Mouse (Mus musculus) left cerebral cortex, adult 18-20 months (tissue): Measurements from ENCODE around the gene Trmt10c. TPM values are rescaled to one million over a fixed set of nuclear protein-coding genes. Genes with fewer than 3 reads are reported as not detected.
"Not testable (repeated sequence)": the region's sequence is repeated elsewhere in the genome, so short reads cannot be mapped to it uniquely, and the experiment has no call there.

Source experiments
- DNase-seq, 2 experiments: peaks; one replicate each; pipeline ENCODE4 v3.0.0; 2021 to 2022; ENCODE audit warnings: low spot score in 2 of 2, mixed read lengths in 1 of 2
- microRNA-seq, 2 experiments: library from miRNA; unstranded; fragments of <30 nt; microRNA quantifications; one replicate each; pipeline ENCODE4 v1.2.0; 2021
- total RNA-seq, 2 experiments: library from RNA; stranded (reverse); gene quantifications; 2 replicates each; pipeline ENCODE4 v1.2.3; 2021

Trmt10c gene
- total RNA-seq, 2 experiments from 2014 or later: 10.9 to 11.0 TPM

DNA sequence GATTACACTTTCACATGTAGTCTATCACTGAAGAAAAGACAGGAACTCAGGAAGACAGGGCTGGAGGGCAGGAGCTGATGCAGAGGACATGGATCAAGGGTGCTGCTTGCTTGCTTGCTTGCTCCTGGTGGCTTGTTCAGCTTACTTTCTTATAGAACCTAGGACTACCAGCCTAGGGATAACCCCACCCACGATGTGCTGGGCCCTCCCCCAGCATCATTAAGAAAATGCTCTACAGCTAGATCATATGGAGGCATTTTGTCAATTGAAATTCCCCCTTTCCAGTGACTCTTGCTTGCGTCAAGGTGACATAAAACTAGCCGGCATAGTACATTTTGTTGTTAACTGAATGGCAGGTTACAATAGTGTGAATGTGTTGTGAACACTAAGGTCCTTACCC, 18.3 kb upstream of the Trmt10c start:
- no peak for DNase-seq

DNA sequence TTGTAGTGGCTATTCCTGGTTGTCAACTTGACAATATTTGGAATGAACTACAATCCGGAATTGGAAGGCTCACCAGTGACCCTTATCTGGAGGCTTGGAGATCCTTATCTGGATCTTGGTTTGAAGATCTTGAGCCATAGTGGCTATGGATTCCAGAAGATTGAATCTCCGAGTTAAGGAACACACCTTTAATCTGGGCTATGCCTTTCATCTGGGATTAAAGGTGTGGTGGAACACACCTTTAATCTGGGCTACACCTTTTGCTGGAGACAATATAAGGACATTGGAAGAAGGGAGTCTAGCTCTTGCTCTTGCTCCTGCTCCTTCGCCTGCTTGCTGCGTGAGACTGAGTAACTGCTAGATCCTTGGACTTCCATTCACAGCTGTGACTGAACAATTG, 10.4 kb upstream of the Trmt10c start, which contains the start of gene Senp7:
TSS of gene Senp7 (plus strand) at position 301 of the 400 bp plus-strand sequence.
- DNase-seq: not testable (repeated sequence)

DNA sequence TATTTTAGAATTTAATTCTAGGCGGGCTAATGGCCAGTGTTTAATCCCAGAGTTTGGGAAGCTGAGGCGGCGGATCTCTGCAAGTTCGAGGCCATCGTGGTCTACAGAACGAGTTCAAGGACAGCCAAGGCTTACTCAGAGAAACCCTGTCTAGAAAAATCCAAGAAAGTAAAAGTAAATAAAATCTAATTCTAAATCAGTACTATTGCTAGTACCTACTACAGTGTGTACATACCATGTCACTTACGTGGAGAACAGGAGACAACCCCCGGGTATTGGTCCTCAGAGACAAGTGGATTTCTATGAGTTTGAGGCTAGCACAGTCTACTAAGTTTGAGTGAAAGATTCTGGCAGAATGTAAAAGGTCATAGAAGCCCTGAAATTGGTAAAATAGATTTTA, 471 bp upstream of the Trmt10c start:
- DNase-seq: no peak

DNA sequence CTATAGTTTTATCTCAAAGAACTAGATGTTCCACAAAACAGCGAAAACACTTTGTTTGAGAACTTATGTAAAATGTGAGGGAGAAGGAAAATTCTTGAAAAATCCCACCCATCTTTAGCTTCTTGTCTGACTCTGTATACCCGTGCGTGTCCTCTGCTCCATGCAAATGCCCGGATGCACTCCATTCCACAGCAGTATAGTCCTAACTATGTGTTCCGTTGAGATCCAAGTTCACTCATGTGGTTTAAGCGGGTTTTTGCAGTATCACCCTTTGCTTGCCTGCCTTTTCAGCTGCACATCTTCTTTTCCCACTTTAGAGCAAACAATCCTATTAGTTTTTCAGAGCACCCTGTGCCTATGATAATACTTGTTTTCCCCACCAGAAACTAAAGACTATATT, 1.1 kb downstream of the Trmt10c start:
- no peak for DNase-seq

DNA sequence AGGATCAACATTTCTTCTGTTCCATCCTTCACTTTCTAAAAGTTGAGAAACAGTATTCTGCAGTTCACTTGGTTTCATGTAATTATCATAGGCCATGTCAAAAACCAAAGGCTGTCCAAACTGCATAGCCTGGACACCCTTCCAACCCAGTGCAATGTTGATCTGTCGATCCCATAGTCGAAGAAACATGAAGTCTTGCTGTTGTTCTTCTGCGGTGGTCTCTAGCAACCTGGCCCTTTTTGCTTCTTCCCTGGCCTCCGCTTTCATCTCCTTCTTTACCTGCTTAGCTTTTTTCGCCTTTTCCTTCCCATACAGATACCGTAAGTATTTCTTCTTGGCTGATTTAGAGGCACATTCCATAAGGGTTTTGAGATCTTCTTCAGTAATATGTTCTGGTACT, 3.1 kb downstream of the Trmt10c start:
- DNase-seq: no peak

DNA sequence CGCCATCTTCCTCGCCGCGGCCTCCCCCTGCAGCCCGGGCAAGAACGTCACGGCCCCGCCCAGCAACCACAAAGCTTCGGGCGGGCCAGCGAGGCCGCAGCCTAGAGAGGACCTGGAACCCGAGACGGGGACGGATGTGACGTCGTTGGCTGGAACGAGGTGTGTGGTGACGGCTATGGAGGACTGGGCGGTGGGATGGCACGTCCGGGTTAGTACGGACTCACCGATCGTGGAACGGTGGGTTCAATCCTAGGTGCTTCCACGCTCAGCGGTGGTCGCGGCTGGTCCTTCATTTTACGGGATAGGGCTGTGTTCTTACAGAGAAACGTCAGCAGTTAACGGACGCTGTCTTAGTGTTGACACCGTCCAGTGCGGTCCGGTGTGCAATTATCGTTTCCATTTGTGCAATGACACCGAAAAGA, 7.9 kb downstream of the Trmt10c start, which contains the start of gene Pcnp:
TSS of gene Pcnp (minus strand) at position 79 of the 422 bp plus-strand sequence.
- DNase-seq: peak; percentile 99

DNA sequence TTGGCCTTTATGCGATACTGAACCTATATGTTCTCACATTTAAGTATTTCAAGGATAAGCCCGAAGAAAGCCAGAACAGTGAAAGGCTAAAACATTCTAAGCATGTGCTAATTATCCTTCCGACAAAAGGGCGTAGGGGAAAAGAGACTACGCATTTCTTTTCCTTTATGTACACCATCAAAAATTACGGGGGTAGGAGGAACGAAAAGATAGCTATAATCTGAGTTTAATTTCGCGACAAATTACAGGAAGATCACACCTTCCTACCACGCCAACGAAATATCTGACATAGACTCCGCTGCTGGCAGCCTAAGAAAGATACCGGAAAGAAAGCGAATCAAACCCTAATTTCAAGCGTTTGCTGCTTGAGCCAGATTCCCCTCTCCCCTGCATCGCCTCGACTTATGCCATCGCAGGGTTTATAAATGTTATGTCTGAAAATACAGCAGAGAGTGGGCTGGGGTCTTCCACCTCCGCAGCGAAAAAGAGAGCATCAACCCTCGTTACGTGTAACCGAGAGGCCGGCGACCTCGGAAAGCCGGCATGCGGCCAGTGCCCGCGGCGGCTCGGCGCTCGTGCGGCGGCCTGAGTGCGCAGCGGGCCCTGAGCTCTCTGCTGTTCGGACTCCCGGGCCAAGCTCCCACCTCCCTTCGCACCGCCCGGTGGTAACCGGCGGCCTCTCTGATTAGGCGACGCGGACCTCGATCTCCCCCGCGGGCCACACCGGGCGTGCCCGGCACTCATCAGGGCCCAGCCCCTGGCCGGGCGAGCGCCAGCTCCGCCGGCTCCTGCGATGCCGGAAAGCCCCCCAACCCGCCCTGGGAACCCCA, 8.7 kb downstream of the Trmt10c start:
- DNase-seq: no peak

DNA sequence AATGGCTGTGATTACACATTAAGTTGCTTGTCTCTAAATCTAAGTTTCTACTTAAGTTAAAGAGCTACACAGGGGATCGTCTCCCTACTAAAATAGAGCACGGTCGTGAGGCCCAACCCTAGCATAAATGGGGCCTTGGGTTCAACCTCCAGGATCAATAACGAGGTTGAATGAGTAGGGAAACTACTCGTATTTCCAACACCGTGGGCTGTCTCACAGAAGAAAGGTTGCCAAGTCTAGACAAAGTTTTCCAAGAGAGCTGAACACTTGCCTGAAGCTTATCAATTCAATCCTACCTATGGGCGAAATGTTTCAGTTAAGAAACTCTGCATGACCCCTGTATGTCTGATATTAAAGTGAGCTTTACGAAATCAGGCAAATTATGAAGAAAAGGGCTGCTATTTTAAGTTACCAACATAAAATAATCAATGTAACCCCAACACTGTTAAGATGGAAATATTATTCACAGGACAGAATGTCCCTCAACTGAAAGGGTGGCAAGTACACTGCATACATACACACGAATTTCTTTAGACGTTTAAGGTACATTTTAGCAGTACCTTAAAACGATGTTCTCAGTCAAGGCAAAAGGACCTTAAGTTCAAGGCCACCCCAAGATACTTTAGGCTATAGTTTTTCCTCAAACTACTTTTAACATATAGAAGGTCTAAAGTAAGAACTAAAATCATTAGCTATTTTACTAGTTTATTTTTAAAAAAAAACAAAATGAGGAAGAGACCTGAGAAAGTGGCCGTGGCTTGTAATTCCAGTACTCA, 9.6 kb downstream of the Trmt10c start:
- no peak for DNase-seq

DNA sequence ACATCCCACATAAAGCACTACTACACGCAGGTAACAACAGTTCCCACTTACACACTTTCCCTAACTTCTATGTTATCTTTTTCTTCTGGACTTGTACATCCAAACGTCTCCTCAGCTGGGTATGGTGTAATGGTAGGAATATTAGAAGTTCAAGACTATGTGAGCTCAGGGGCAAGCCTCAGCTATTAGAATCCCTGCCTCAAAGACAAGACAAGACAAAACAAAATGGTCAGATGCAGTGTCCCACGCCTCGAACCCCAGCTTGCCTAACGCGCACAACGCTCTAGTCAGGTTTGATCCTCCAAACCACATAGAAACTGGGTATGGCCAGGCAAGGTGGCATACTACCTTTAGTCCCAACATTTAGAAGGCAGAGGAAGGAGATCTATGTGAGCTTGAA, 18.0 kb downstream of the Trmt10c start:
- no peak for DNase-seq

DNA sequence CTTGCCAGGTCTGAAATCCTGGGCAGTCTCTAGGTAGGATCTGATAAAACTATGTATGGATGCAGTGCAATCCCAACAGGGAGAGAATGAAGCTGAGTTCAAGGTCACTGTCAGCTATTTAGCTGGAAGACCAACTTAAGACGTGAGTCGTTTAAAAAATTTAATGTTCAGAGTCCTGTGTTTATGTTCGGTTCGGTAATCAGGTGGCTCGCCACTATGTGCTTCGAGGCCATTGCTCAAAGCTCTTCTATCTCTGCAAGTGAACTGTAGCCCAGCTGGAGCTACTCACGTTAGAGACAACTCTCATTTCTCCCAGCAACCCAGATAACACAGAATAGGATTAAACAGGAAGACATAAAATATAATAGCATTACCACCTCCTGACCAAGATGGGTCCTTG, 23.5 kb downstream of the Trmt10c start:
- no peak for DNase-seq

DNA sequence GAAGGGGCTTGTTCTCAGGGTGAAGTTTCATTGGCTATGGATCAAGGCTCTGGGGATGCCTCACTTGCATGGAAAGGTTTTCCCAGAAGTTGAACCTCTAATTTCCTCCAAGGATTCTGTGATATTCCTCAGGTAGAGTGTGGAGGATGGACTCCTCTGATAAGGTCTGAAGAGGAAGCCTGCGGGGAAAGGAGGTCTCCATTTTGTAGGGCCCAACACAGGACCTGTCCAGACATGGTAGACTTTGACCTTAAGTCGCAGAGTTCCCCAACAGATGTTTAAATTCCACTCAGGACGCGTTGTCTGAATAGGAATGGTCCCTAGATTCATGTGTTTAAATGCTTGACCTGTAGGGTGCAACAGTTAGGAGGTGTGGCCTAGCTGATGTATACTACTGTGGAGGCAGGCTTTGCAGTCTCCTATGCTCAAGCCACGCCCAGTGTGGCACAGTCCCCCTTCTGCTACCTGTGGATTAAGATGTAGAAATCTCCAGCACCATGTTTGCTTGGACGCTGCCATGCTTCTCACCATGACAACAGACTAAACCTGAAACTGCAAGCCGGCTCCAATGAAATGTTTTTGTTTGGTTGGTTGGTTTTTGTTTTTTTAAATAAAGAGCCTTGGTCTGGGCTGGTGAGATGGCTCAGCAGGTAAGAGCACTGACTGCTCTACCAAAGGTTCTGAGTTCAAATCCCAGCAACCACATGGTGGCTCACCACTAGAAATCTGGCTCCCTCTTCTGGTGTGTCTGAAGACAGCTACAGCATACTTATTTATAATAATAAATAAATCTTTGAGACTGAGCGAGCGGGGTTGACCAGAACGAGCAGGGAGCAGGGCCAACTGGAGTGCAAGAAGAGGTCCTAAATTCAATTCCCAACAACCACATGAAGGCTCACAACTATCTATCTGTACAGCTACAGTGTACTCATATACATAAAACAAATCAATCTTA, 24.6 kb downstream of the Trmt10c start:
- no peak for DNase-seq

DNA sequence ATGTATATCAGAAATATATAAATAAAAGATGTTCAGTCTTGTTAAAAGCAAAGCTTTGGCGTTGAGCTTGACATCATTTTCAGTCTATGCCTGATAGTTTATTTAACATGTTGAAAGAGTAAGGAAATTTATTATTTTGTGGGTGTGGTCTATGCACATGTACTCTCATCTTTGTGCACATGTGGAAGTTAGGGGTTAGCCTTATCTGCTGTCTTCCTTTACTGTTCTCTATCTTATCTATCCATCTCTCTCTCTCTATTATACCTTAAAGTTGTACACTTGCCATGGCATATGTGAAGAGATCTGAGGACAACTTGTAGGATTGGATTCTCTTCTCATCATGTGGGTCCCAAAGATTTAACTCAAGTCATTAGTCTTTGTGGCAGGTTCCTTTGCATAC, 28.8 kb downstream of the Trmt10c start:
- DNase-seq: no peak

DNA sequence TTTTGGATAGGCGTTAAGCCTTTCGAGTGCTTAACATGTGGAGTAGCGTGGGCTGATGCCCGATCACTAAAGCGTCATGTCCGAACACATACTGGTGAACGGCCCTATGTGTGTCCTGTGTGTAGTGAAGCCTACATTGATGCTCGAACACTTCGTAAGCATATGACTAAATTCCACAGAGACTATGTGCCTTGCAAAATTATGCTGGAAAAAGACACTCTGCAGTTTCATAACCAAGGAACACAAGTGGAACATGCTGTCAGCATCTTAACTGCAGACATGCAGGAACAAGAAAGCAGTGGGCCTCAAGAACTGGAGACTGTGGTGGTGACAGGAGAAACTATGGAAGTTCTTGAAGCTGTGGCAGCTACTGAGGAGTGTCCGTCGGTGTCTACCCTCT, 30.8 kb downstream of the Trmt10c start:
- peak in 1 of 2 experiments; percentile 27 for DNase-seq

DNA sequence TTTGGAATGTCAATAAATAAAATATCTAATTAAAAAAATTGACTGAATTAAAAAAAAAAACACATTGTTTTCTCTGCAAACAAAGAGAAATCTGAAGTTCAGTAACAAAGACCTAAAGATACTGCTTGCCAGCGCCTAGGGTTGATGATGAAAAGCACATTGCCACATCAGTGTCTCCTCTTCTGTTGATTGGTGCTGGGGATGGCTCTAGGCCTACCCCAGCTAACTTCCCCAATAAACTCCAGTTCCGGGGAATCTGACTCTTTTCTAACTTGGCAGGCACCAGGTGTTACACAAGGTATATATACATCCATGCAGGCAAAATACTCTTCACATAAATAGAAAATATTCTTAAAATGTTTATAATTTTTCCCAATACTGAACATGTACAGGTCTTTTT, 43.4 kb downstream of the Trmt10c start:
- no peak for DNase-seq

DNA sequence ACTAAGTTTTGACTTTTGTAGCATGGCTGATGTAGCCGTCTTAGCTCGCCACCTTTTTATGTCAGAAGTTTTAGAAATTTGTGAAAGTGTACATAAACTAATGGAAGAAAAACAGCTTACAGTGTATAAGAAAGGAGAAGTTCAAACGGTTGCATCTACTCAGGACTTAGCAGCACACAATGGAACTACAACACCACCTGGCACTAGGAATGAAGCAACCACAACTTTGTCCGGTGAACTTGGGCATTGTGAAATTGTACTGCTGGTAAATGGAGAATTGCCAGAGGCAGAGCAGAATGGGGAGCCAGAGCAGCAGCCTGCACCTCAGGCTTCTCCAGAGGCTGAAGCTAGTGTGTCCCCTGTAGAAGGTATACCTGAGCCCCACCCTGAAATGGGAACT, 47.3 kb downstream of the Trmt10c start:
- no peak for DNase-seq

DNA sequence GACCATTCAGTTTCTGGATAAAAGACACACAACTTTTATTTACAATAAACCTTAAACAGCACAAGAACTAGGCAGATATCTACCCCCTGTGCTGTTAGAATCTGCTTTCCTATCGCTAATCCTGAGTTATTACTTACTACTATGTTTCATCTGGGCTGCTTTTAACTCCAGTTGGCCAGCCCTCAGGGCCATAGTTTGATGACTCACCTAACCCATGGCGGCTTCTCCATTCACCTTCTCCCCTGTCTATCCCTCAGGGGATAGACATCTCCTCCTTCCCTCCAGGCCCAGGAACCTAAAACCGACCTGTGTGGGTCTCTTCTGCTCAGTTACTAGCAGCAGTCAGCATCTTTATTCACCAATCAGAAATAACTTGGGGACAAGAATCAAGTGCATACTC, 51.6 kb downstream of the Trmt10c start:
- no peak for DNase-seq

Small RNA genes within 50 kb of the gene (microRNA-seq; reads per million reads assigned to microRNA genes)
- gene Gm24047: 0 reads per million in 2 experiments

Other genes with a start within 250 kb of the Trmt10c start
- gene Nfkbiz, start 198.9 kb downstream of the Trmt10c start, total RNA-seq: 1 to 10 TPM; 4.4 to 5.2 TPM
- gene Nxpe3, start 142.5 kb downstream of the Trmt10c start, total RNA-seq: 10 to 100 TPM in 1 of 2 experiments, 1 to 10 TPM in 1; 9.7 to 11.5 TPM
- gene Cep97, start 103.0 kb downstream of the Trmt10c start, total RNA-seq: 10 to 100 TPM; 13.4 TPM
- gene Rpl24, start 71.5 kb downstream of the Trmt10c start, total RNA-seq: 100 to 1,000 TPM; 406 to 439 TPM
- gene Zbtb11, start 63.9 kb downstream of the Trmt10c start, total RNA-seq: 10 to 100 TPM; 54.9 to 57.5 TPM
- gene Pcnp, start 8.1 kb downstream of the Trmt10c start, total RNA-seq: 100 to 1,000 TPM; 176 to 188 TPM
- 10 to 100 TPM; 41.9 to 42.6 TPM for gene Senp7, start 10.5 kb upstream of the Trmt10c start, total RNA-seq
- under 1 TPM; 0.49 to 0.51 TPM for gene Impg2, start 166.5 kb upstream of the Trmt10c start, total RNA-seq